Mouse (Mus musculus) 3T3-L1 (cell line): ENCODE measurements around the gene Gm5728.
"Not testable (repeated sequence)": the region's sequence is repeated elsewhere in the genome, so short reads cannot be mapped to it uniquely, and the experiment has no call there.

ENCODE experiments used
- DNase-seq: peaks from one replicate; pipeline ENCODE4 v3.0.0-alpha.2; 2015; ENCODE audit warnings: low read depth, low spot score

Gm5728 gene

DNA sequence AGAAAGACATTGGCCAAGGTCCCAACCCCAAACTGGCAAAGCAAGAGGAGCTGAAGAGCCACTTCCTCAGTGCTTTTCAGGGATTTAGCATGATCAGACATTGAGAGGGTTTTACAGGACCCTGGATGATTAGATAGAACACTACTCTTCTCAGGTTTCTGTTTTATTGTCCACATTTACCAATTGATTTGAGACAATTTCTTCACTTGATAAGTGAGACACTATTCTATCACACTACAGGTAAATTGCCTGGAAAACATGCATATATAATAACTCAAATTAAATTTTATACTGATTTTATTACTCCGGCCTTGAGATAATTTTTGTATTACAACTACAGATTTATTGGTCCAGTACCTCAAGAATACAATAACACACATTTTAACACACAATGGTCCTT is at the start of gene Gm5728:
TSS of gene Gm5728 (minus strand) at position 101 of the 400 bp plus-strand sequence.
- not testable (repeated sequence) for DNase-seq

DNA sequence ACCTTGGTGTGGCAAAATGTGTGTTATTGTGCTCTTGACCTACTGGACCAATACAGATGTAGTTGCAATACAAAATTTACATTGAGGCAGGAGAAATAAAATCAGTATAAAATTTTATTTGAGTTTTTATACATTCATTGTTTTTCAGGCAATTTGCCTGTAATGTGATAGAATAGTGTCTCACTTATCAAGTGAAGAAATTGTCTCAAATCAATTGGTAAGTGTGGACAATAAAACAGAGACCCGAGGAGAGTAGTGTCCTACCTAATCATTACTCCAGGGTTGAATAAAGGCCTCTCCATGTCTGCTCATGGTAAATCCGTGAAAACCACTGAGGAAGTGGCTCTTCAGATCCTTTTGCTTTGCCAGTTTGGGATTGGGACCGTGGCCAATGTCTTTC is 42.4 kb upstream of the Gm5728 start, which contains the start of gene Vmn1r100:
TSS of gene Vmn1r100 (plus strand) at position 301 of the 400 bp plus-strand sequence.
- not testable (repeated sequence) for DNase-seq

DNA sequence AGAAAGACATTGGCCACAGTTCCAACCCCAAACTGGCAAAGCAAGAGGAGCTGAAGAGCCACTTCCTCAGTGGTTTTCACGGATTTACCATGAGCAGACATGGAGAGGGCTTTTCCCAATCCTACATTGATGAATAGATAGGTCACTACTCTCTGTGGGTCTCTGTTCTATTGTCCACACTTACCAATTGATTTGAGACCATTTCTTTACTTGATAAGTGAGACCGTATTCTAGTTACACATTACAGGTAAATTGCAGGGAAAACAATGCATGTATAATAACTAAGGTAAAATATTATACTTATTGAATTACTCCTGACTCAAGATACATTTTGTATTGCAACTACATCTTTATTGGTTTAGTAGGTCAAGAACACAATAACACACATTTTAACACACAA is 41.2 kb downstream of the Gm5728 start, which contains the start of gene Gm4133:
TSS of gene Gm4133 (minus strand) at position 101 of the 400 bp plus-strand sequence.
- DNase-seq = not testable (repeated sequence)
